Mouse (Mus musculus) heart, postnatal 4 days (tissue): ENCODE measurements around the gene Rcor1. TPM values are rescaled to one million over a fixed set of nuclear protein-coding genes. Genes with fewer than 3 reads are reported as not detected.

ENCODE experiments used
- DNase-seq: peaks from one replicate; pipeline ENCODE4 v3.0.0; 2021
- total RNA-seq, 2 experiments: library from RNA; stranded (reverse); gene quantifications; 2 replicates each; pipeline ENCODE4 v1.2.3; 2021

Gene Rcor1
- total RNA-seq, 2 experiments from 2014 or later: 26.0 to 26.8 TPM

GRCm38 (mm10) chr12:111021577-111021976 is 17.6 kb upstream of the Rcor1 start:
- DNase-seq: no peak

GRCm38 (mm10) chr12:111028176-111029167 is 10.7 kb upstream of the Rcor1 start:
- DNase-seq: no peak

GRCm38 (mm10) chr12:111029291-111029890 is 9.8 kb upstream of the Rcor1 start:
- DNase-seq: no peak

GRCm38 (mm10) chr12:111032839-111033238 is 6.3 kb upstream of the Rcor1 start:
- DNase-seq: no peak

GRCm38 (mm10) chr12:111035182-111035824 is 3.8 kb upstream of the Rcor1 start:
- DNase-seq: peak; percentile 31

- DNase-seq: no peak
Observed at GRCm38 (mm10) chr12:111036198-111036775, 2.9 kb upstream of the Rcor1 start.

- peak; percentile 58 for DNase-seq
Observed at GRCm38 (mm10) chr12:111037241-111038180, 1.6 kb upstream of the Rcor1 start.

GRCm38 (mm10) chr12:111038231-111038975 is 748 bp upstream of the Rcor1 start:
- DNase-seq: peak; percentile 71

GRCm38 (mm10) chr12:111039771-111040530 is 800 bp downstream of the Rcor1 start:
- peak; percentile 59 for DNase-seq

GRCm38 (mm10) chr12:111040531-111040860 is 1.3 kb downstream of the Rcor1 start:
- DNase-seq: no peak

GRCm38 (mm10) chr12:111041196-111041595 is 2.0 kb downstream of the Rcor1 start:
- DNase-seq: peak; percentile 60

GRCm38 (mm10) chr12:111042365-111042764 is 3.2 kb downstream of the Rcor1 start:
- DNase-seq: no peak

GRCm38 (mm10) chr12:111044880-111045279 is 5.7 kb downstream of the Rcor1 start:
- no peak for DNase-seq

GRCm38 (mm10) chr12:111046866-111047265 is 7.7 kb downstream of the Rcor1 start:
- no peak for DNase-seq

- no peak for DNase-seq
Observed at GRCm38 (mm10) chr12:111048201-111048600, 9.1 kb downstream of the Rcor1 start.

- DNase-seq: no peak
Observed at GRCm38 (mm10) chr12:111050256-111050655, 11.1 kb downstream of the Rcor1 start.

GRCm38 (mm10) chr12:111063361-111063760 is 24.2 kb downstream of the Rcor1 start:
- no peak for DNase-seq

- DNase-seq: no peak
Observed at GRCm38 (mm10) chr12:111064220-111064619, 25.1 kb downstream of the Rcor1 start.

GRCm38 (mm10) chr12:111065330-111065729 is 26.2 kb downstream of the Rcor1 start:
- DNase-seq: no peak

- no peak for DNase-seq
Observed at GRCm38 (mm10) chr12:111067816-111068215, 28.7 kb downstream of the Rcor1 start.
